In the genomic region with DNA sequence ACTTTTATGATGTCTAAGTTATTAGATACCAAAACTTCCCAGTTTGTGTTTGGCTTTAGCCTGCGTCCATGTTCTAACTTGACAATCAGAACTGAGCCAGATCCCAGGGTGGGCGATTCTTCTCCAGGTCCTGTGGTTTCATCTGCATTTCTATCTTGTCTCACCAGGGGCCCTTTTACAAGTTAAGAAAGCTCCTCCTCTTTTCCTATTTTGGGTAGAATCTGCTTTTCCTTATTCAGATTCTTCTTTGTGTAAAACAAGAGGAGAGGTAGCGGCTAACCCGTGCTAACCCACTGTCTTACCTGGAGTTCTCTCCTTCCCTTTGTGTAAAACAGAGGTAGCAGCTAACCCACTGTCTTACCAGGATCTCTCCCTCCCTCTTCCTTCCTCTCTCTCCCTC, we compare ENCODE assay signal across 23 mouse cellular contexts.
A peak's percentile ranks its signal among the peaks of the same experiment; 100 is the strongest.
DNase-seq lines count a peak whose midpoint lies in the region; ATAC-seq lines count a peak whose summit lies in the region.
"Had no signal": no experiment of that assay in that cellular context is flagged by ENCODE, and none has a peak within 500 bp of the region (broad histone marks: within the 10 kb centered on the region; RNA-seq: fewer than 3 reads in every experiment).

No protein-coding gene starts in this region.

- ATAC-seq in forebrain, embryonic 15.5 days (replicated peaks) = no peak
- ATAC-seq: activated CD4-positive, CD25-positive, alpha-beta regulatory T cell, adult 4 months; CD4-positive, CD25-positive, alpha-beta regulatory T cell, adult 4 months; forebrain, embryonic 13.5 days; forebrain, embryonic 16.5 days had no signal

- no peaks in the 10 kb centered on the region for H3K36me3 ChIP-seq in forebrain, embryonic 15.5 days
- H3K36me3 ChIP-seq: embryonic facial prominence, embryonic 10.5 days; embryonic facial prominence, embryonic 12.5 days; G1E had no signal

- H3K4me1 ChIP-seq in forebrain, embryonic 15.5 days = no peaks in the 10 kb centered on the region
- H3K4me1 ChIP-seq: embryonic facial prominence, embryonic 12.5 days; forebrain, embryonic 13.5 days had no signal

- peak; percentile 37 for DNase-seq in heart, adult 11 months
- DNase-seq in heart, postnatal 25 days (ENCODE audit: low spot score) = no peak
- peak; percentile 79 for DNase-seq in R1 (ENCODE audit: low read depth, low spot score)
- no peak for DNase-seq in layer of hippocampus, adult 18-20 months (ENCODE audit: low spot score in 2 of 2)
- DNase-seq: adrenal gland, adult 8-10 months; adrenal gland, postnatal 14 days; adrenal gland, postnatal 36 days; B cell, adult 2 months; cerebellum, adult 11-12 months; cerebellum, adult 2 months; cerebellum, adult 9-10 months; cerebellum, postnatal 10 days; cerebellum, postnatal 25 days had no signal

- no peak overlapping the region for H3K4me3 ChIP-seq in forebrain, embryonic 15.5 days
- H3K4me3 ChIP-seq: embryonic facial prominence, embryonic 10.5 days; embryonic facial prominence, embryonic 12.5 days; forebrain, embryonic 13.5 days had no signal

- no peaks in the 10 kb centered on the region for H3K9me3 ChIP-seq in forebrain, embryonic 15.5 days
- H3K9me3 ChIP-seq: embryonic facial prominence, embryonic 10.5 days; embryonic facial prominence, embryonic 12.5 days; forebrain, embryonic 13.5 days had no signal

- intact Hi-C loops in heart, postnatal 25 days (cut with DNase I) = no loop called here

- no peak overlapping the region for H3K27ac ChIP-seq in forebrain, embryonic 15.5 days (replicated peaks)
- H3K27ac ChIP-seq: embryonic facial prominence, embryonic 10.5 days; embryonic facial prominence, embryonic 12.5 days; forebrain, embryonic 13.5 days had no signal

- no peak overlapping the region for H3K9ac ChIP-seq in forebrain, embryonic 15.5 days (replicated peaks)
- H3K9ac ChIP-seq: embryonic facial prominence, embryonic 12.5 days; forebrain, embryonic 13.5 days had no signal

- no peak overlapping the region for H3K4me2 ChIP-seq in forebrain, embryonic 15.5 days (replicated peaks)
- H3K4me2 ChIP-seq: embryonic facial prominence, embryonic 12.5 days; forebrain, embryonic 13.5 days had no signal

- no peaks in the 10 kb centered on the region for H3K27me3 ChIP-seq in forebrain, embryonic 15.5 days
- H3K27me3 ChIP-seq: CH12.LX; embryonic facial prominence, embryonic 12.5 days; forebrain, embryonic 13.5 days; Patski had no signal

- 45% methylated on average over 4 of the region's 4 CpGs for WGBS in forebrain, embryonic 15.5 days

Comparison
In these comparisons a context has a peak if more than half of its experiments do, and no peak if none do; other contexts are left out.
1. DNase-seq: peak in heart, adult 11 months (single experiment) and R1 (single experiment); none in heart, postnatal 25 days (single experiment) and layer of hippocampus, adult 18-20 months (0 of 2).